Mouse (Mus musculus) G1E (cell line): ENCODE data around the gene Cox17. TPM values are rescaled to one million over a fixed set of nuclear protein-coding genes. Genes with fewer than 3 reads are reported as not detected.

Experiments
- ATAC-seq: 2 replicates; pipeline ENCODE4 v1.8.0; 2016; ENCODE audit warnings: mild to moderate bottlenecking; ENCODE audit not compliant: insufficient number of reproducible peaks, poor library complexity, low FRiP score, severe bottlenecking; ENCODE audit errors: extremely low read depth
- DNase-seq: peaks from one replicate; pipeline ENCODE4 v3.0.0; 2012; ENCODE audit warnings: low spot score
- H3K27me3 ChIP-seq: 2 replicates; pipeline ENCODE4 v1.6.1; 2012; ENCODE audit warnings: mild to moderate bottlenecking, low read length, inconsistent platforms; ENCODE audit not compliant: insufficient read depth
- H3K36me3 ChIP-seq: replicated peaks from 2 replicates; pipeline ENCODE3; 2012; ENCODE audit warnings: mild to moderate bottlenecking, inconsistent platforms
- H3K4me1 ChIP-seq: 2 replicates; pipeline ENCODE4 v1.6.1; 2012; ENCODE audit warnings: low read depth, low read length, inconsistent platforms, mixed read lengths; ENCODE audit not compliant: insufficient read depth
- H3K4me3 ChIP-seq: 2 replicates; pipeline ENCODE4 v1.5.1; 2012; ENCODE audit warnings: low read depth, mild to moderate bottlenecking, inconsistent platforms, low read length, moderate library complexity, mixed read lengths
- H3K9me3 ChIP-seq: replicated peaks from 2 replicates; pipeline ENCODE4 v1.6.1; 2012; ENCODE audit warnings: inconsistent platforms
- CTCF ChIP-seq: IDR thresholded peaks from 2 replicates; pipeline ENCODE4 v1.5.1; 2012; ENCODE audit warnings: low read depth, low read length, inconsistent platforms, mixed read lengths
- GATA1 ChIP-seq: IDR thresholded peaks from 2 replicates; pipeline ENCODE4 v1.6.1; 2012; ENCODE audit warnings: borderline replicate concordance, low read length, inconsistent platforms, mixed read lengths
- GATA2 ChIP-seq: IDR thresholded peaks from 2 replicates; pipeline ENCODE4 v1.6.1; 2012; ENCODE audit warnings: low read depth, low read length, inconsistent platforms, borderline replicate concordance
- POLR2AphosphoS5 ChIP-seq: IDR thresholded peaks from 2 replicates; pipeline ENCODE4 v1.6.1; 2012; ENCODE audit warnings: low read depth, low read length, inconsistent platforms; ENCODE audit not compliant: insufficient replicate concordance
- TAL1 ChIP-seq: conservative IDR thresholded peaks from 2 replicates; pipeline ENCODE4 v1.6.1; 2012; ENCODE audit warnings: low read depth, low read length, inconsistent platforms, mixed read lengths
- polyA plus RNA-seq: library from polyadenylated mRNA; stranded (reverse); fragments of >175 nt; gene quantifications from 2 replicates; pipeline ENCODE4 v1.2.3, GENCODE M21; 2012
- total RNA-seq, 2 experiments: library from RNA; stranded (forward) in 1 of 2; stranded (reverse) in 1 of 2; fragments of 200-1000 nt in 1 of 2; fragments of >200 nt in 1 of 2; fragmentation: Nextera tagmentation in 1 of 2; gene quantifications; 2 replicates each; pipeline ENCODE4 v1.2.3; 2014 to 2017

The Cox17 gene
- total and polyA plus RNA-seq, 3 experiments: 210 to 871 (median 234) TPM

- Histone ChIP-seq H3K4me1 (peaks cover 60% of the 10 kb centered on the region), H3K36me3 (peaks cover 25% of the 10 kb centered on the region)
- ATAC-seq: no peak
Measured at GRCm38 (mm10) chr16:38361933-38362332, 15.1 kb downstream of the Cox17 start, which contains the start of gene Popdc2. TSS of gene Popdc2 (plus strand) at chr16:38362209.

GRCm38 (mm10) chr16:38362493-38363255 is 15.9 kb downstream of the Cox17 start:
- Histone ChIP-seq H3K4me1 (peaks cover 60% of the 10 kb centered on the region), H3K9me3 (no peaks in the 10 kb centered on the region), H3K27me3 (peaks cover 2% of the 10 kb centered on the region; the same call in 1 of the 2 replicates), H3K36me3 (peaks cover 19% of the 10 kb centered on the region), H3K4me3 (no peak overlapping the region)
- TF ChIP-seq GATA2 (no peak), GATA1 (no peak), TAL1 (no peak), POLR2AphosphoS5 (no peak), CTCF (no peak)
- ATAC-seq: no peak
- DNase-seq: no peak

More at GRCm38 (mm10) chr16:38361933-38362332, 15.1 kb downstream of the Cox17 start, which contains the start of gene Popdc2:
- Histone ChIP-seq H3K4me3 (no peak within 1 kb of the TSS), H3K9me3 (no peaks in the 10 kb centered on the region), H3K27me3 (peaks cover 2% of the 10 kb centered on the region; the same call in 1 of the 2 replicates)
- no peak for TF ChIP-seq GATA1
- no peak for TF ChIP-seq GATA2
- no peak for TF ChIP-seq TAL1
- no peak for TF ChIP-seq CTCF
- no peak for TF ChIP-seq POLR2AphosphoS5
- DNase-seq: no peak

GRCm38 (mm10) chr16:38363256-38363595 is 16.4 kb downstream of the Cox17 start:
- H3K4me1 ChIP-seq: peaks cover 57% of the 10 kb centered on the region
- ATAC-seq: no peak

GRCm38 (mm10) chr16:38363657-38364056 is 16.9 kb downstream of the Cox17 start:
- ATAC-seq (no peak), DNase-seq (no peak)
- H3K4me3 ChIP-seq: no peak overlapping the region
- no peak for TF ChIP-seq GATA1
- no peak for TF ChIP-seq TAL1
- H3K36me3 ChIP-seq: peaks cover 10% of the 10 kb centered on the region
- peaks cover 57% of the 10 kb centered on the region for H3K4me1 ChIP-seq
- H3K27me3 ChIP-seq: peaks cover 2% of the 10 kb centered on the region; the same call in 1 of the 2 replicates
- no peaks in the 10 kb centered on the region for H3K9me3 ChIP-seq

More at GRCm38 (mm10) chr16:38363256-38363595, 16.4 kb downstream of the Cox17 start:
- Histone ChIP-seq H3K9me3 (no peaks in the 10 kb centered on the region), H3K4me3 (no peak overlapping the region), H3K36me3 (peaks cover 14% of the 10 kb centered on the region), H3K27me3 (peaks cover 2% of the 10 kb centered on the region; the same call in 1 of the 2 replicates)
- no peak for TF ChIP-seq GATA1
- TF ChIP-seq GATA2: no peak
- no peak for TF ChIP-seq POLR2AphosphoS5
- no peak for TF ChIP-seq TAL1
- no peak for TF ChIP-seq CTCF
- no peak for DNase-seq

- TF ChIP-seq GATA1: no peak
- Histone ChIP-seq H3K4me3 (no peak overlapping the region), H3K9me3 (no peaks in the 10 kb centered on the region), H3K27me3 (peaks cover 2% of the 10 kb centered on the region; the same call in 1 of the 2 replicates), H3K36me3 (peaks cover 7% of the 10 kb centered on the region), H3K4me1 (peaks cover 65% of the 10 kb centered on the region)
- ATAC-seq (no peak), DNase-seq (no peak)
Measured at GRCm38 (mm10) chr16:38365390-38365789, 18.6 kb downstream of the Cox17 start.

- H3K4me1 ChIP-seq: peaks cover 71% of the 10 kb centered on the region
Measured at GRCm38 (mm10) chr16:38366231-38366630, 19.4 kb downstream of the Cox17 start.

More at GRCm38 (mm10) chr16:38366231-38366630, 19.4 kb downstream of the Cox17 start:
- H3K4me3 ChIP-seq: no peak overlapping the region
- no peaks in the 10 kb centered on the region for H3K9me3 ChIP-seq
- TF ChIP-seq GATA2 (no peak), POLR2AphosphoS5 (no peak), GATA1 (no peak), TAL1 (no peak), CTCF (no peak)
- ATAC-seq (no peak), DNase-seq (no peak)
- peaks cover 7% of the 10 kb centered on the region for H3K36me3 ChIP-seq
- peaks cover 2% of the 10 kb centered on the region; the same call in 1 of the 2 replicates for H3K27me3 ChIP-seq
